Mouse (Mus musculus) adrenal gland, adult 8-10 months (tissue): ENCODE data around the gene Il17re. TPM values are rescaled to one million over a fixed set of nuclear protein-coding genes. Genes with fewer than 3 reads are reported as not detected.

Experiments
- DNase-seq: peaks from one replicate; pipeline ENCODE4 v3.0.0; 2022
- total RNA-seq, 4 experiments: library from RNA; stranded (reverse); gene quantifications; 2 replicates each; pipeline ENCODE4 v1.2.4; 2022

The Il17re gene
- total RNA-seq, 4 experiments from 2014 or later = 0.74 to 1.9 (median 1.1) TPM

- no peak for DNase-seq
Observed at GRCm38 (mm10) chr6:113443091-113443490, 15.2 kb upstream of the Il17re start.

- no peak for DNase-seq
Observed at GRCm38 (mm10) chr6:113444207-113444965, 13.9 kb upstream of the Il17re start.

GRCm38 (mm10) chr6:113447639-113448038 lies 10.6 kb upstream of the Il17re start:
- no peak for DNase-seq

- DNase-seq = no peak
Observed at GRCm38 (mm10) chr6:113451839-113452238, 6.4 kb upstream of the Il17re start.

GRCm38 (mm10) chr6:113455007-113455406 lies 3.3 kb upstream of the Il17re start:
- no peak for DNase-seq

GRCm38 (mm10) chr6:113458635-113459034 lies 351 bp downstream of the Il17re start:
- no peak for DNase-seq

GRCm38 (mm10) chr6:113464040-113464439 lies 5.8 kb downstream of the Il17re start:
- no peak for DNase-seq

- DNase-seq = no peak
Observed at GRCm38 (mm10) chr6:113465602-113466001, 7.3 kb downstream of the Il17re start.

- no peak for DNase-seq
Observed at GRCm38 (mm10) chr6:113468512-113468911, 10.2 kb downstream of the Il17re start.

GRCm38 (mm10) chr6:113469021-113469420 lies 10.7 kb downstream of the Il17re start:
- peak; percentile 43 for DNase-seq

- peak; percentile 63 for DNase-seq
Observed at GRCm38 (mm10) chr6:113469432-113469831, 11.1 kb downstream of the Il17re start.

- no peak for DNase-seq
Observed at GRCm38 (mm10) chr6:113471297-113471936, 13.1 kb downstream of the Il17re start, which contains the start of gene Il17rc. Il17rc (plus strand) TSS chr6:113471427.

- DNase-seq = no peak
Observed at GRCm38 (mm10) chr6:113472061-113472460, 13.8 kb downstream of the Il17re start.

- DNase-seq = no peak
Observed at GRCm38 (mm10) chr6:113473246-113473645, 15.0 kb downstream of the Il17re start.

GRCm38 (mm10) chr6:113473715-113474114 lies 15.4 kb downstream of the Il17re start:
- DNase-seq = no peak

GRCm38 (mm10) chr6:113477353-113477752 lies 19.1 kb downstream of the Il17re start:
- DNase-seq = no peak

GRCm38 (mm10) chr6:113478906-113479305 lies 20.6 kb downstream of the Il17re start:
- no peak for DNase-seq

- no peak for DNase-seq
Observed at GRCm38 (mm10) chr6:113480555-113481373, 22.5 kb downstream of the Il17re start.

- DNase-seq = no peak
Observed at GRCm38 (mm10) chr6:113482477-113483099, 24.3 kb downstream of the Il17re start.

GRCm38 (mm10) chr6:113483100-113483615 lies 24.9 kb downstream of the Il17re start, which contains the start of gene Creld1:
Creld1 (plus strand) TSS chr6:113483297.
- DNase-seq = peak; percentile 95

- no peak for DNase-seq
Observed at GRCm38 (mm10) chr6:113483729-113484128, 25.4 kb downstream of the Il17re start.

- no peak for DNase-seq
Observed at GRCm38 (mm10) chr6:113487125-113487576, 28.9 kb downstream of the Il17re start.
